Mouse (Mus musculus) kidney, postnatal 36 days (tissue): ENCODE measurements around the gene Ly6g6f.
"Not testable (repeated sequence)": the region's sequence is repeated elsewhere in the genome, so short reads cannot be mapped to it uniquely, and the experiment has no call there.

ENCODE experiments used
- DNase-seq, 2 experiments: peaks; one replicate each; pipeline ENCODE4 v3.0.0; 2021 to 2022; ENCODE audit warnings: mixed read lengths in 2 of 2

The Ly6g6f gene

GRCm38 (mm10) chr17:35085208-35085865, at the start of gene Ly6g6f:
Ly6g6f (minus strand) TSS chr17:35085610.
- no peak for DNase-seq

DNA sequence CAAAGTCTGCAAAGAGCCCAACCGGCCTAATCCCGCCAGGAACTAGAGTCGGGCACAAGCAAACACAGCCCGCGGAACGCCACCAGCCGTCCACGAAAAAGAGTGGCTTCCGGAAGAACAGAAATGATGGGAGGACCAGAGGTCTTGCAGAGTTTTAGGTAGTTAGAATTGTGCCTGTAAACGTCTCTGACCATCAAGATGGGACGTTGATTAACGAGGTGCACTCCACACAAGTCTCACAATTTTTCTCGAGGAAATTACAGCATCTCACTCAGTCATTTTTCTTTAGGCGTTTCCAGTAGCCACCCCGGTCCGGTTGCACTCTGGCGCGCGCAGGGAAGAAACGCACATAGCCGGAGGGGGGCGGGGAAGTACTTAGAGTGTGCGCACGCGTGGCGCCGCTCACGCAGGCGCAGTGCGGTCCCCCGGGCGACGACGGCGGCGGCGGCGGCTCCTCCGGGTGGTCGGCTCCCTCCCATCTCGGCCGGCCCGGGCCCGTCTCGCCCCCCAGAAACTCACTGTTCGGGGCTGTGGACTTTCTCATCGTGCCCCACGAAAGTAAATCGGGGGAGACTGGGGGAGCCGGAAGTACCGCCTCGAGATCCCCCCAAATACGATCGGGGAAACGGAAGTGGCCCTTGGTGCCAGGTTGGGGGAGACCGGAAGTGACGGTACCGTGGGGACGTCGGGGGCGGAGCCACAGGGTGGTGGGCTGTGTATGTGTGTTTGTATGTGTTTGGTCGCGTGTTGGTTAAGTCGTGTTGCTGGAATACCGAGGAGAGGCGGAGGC, 49.6 kb upstream of the Ly6g6f start, which contains the start of gene Bag6:
Bag6 (plus strand) TSS at position 378 of the 790 bp plus-strand sequence.
- DNase-seq = peak; percentile 94 to 97

GRCm38 (mm10) chr17:35133517-35133916, 48.1 kb upstream of the Ly6g6f start:
- DNase-seq = no peak

GRCm38 (mm10) chr17:35132174-35132560, 46.8 kb upstream of the Ly6g6f start:
- no peak for DNase-seq

DNA sequence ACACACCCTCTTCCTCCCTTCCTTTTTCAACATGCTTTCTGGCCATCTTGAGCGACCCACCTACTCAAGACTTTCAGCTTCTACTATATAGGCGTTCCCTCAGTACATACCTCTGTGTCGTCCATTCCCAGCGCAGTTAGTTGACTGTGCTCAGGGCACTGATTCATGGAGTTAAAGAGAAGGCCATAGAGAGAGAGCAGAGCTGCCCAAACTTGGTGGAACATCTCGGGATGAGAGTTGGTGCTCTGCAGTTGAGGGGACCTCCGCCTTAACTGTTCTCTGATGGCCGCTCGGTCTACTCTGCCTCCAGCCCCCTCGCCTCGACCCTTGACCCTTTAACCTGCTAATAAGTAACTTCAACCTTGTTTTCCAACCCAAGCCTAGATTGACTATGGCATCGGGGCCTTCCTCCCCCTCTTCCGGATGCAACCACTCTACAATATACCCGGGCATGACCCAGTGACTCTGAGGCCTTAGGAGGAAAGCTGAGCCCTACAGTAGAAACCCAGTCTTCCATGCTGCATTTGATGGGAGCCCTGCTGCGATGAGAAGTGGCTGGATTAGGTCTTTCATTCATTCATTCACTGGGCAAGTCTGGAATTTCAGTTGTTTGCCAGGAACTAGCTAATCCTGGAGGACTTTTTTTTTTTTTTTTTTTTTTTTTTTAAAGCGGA, 46.2 kb upstream of the Ly6g6f start, which contains the start of gene Apom:
Apom (minus strand) TSS at position 551 of the 674 bp plus-strand sequence.
- peak; percentile 41 to 52 for DNase-seq

GRCm38 (mm10) chr17:35131038-35131437, 45.6 kb upstream of the Ly6g6f start:
- no peak for DNase-seq

- no peak for DNase-seq
These were observed 43.6 kb upstream of the Ly6g6f start for GRCm38 (mm10) chr17:35128996-35129395.

GRCm38 (mm10) chr17:35127017-35127416, 41.6 kb upstream of the Ly6g6f start:
- no peak for DNase-seq

GRCm38 (mm10) chr17:35126206-35126611, 40.8 kb upstream of the Ly6g6f start, which contains the start of gene D17H6S53E:
D17H6S53E (plus strand) TSS chr17:35126373.
- DNase-seq = peak; percentile 74 to 88

GRCm38 (mm10) chr17:35125578-35125977, 40.2 kb upstream of the Ly6g6f start:
- peak in 1 of 2 experiments; percentile 17 for DNase-seq

- no peak for DNase-seq
These were observed 39.7 kb upstream of the Ly6g6f start for GRCm38 (mm10) chr17:35125081-35125480.

DNA sequence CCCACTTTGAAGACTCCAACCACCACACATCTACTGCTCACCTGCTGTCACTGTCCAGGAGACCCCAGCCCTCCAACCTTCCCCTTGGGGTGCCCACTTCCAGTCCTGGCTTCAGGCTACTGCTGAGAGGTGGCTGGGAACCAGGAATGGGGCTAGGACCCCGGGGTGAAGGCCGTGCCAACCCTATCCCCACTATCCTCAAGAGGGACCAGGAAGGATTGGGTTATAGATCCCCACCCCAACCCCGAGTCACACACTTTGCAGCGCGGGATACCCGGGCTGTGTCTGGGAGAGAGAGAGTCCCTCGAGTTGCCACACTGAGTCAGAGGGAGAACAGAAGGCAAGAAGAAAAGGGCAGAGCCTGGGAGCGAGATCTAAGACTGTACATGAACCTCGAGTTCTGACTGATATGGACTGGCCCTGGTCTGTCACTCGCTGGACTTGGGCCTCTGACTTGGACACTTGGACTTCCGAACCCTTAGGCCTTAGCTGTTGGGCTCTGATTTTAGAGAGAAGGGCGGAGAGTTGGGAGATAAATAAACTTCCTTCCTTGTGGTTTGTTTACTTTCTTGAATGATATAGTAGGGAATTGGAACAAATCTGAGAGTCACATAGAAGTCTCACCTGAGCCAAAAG, 39.0 kb upstream of the Ly6g6f start:
- DNase-seq = peak; percentile 48 to 56

- not testable (repeated sequence) for DNase-seq
These were observed 37.9 kb upstream of the Ly6g6f start for GRCm38 (mm10) chr17:35123287-35123686.

DNA sequence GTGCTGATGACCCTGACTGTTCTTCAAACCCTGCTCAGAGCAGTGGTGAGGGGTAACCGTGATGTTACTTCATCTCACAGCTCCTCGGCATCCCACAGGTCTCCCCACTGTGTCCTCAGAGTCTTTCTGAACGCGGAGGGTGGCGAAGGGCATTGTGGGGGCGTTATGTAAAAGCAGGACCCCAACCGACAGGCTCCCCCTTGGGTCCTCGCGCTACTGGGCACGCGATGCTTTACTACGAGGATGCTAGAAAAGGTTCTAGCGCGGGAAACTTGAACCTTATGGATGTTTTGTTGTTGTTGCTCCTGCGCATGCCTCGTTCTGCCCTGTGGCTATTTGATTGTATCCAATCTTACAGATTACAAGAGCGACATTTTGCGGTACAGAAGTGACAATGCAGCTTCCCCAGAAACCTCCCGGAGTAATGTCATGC, 36.5 kb upstream of the Ly6g6f start, which contains the start of gene Csnk2b:
Csnk2b (minus strand) TSS at position 183 of the 433 bp plus-strand sequence.
- peak; percentile 66 for DNase-seq

DNA sequence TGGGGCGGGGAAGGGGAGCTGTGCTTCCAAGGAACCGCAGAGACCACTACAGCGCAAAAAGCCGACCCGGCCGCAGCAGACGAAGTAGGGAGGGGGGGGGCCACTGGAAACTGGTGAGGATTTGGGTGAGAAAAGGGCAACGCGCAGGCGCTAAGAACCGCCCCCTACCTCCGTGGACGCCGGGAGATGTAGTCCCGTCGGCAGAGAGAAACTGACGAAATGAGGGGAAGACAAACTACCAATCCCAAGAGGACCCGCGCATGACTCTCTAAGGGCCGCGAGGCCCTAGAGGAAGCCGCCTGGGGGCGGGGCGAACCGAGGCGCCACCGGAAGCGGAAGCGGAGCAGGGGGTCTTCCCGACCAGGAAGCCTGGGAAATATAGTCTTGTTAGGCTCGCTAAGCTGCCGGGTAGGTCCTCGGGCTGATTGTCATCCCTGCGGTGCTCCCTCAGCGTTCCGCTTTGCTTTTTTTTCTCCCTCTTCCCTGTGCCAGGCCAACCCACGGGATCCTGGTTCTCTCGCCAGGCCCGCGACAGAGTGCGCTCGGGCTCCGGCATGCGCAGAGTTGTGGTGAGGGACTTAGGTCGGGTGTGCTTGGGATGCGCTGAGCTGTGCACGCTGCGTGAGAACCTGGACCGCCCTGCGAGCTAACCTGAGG, 35.9 kb upstream of the Ly6g6f start, which contains the start of gene Gpank1:
Gpank1 (plus strand) TSS at position 313 of the 657 bp plus-strand sequence.
- DNase-seq = peak; percentile 98 to 99

DNA sequence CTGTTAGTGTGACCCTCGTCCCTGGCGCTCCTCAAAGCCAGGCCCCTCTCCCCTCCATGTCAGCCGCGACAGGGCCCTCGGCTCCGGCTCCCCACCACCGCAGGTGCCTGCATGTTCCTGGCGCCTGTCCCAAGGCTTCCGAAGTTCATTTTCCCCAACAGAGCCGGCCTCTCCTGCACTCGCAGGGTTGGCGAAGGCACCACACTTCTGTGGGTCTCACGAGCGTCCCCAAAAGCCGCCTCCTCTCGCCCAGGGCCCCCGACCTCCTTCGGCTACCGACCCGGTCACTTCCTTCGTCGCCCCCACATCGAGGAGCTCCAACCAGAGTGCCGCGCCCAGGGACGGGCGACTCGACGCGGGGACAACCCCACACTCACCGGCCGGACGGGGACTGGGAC, 35.3 kb upstream of the Ly6g6f start:
- peak; percentile 44 to 78 for DNase-seq

DNA sequence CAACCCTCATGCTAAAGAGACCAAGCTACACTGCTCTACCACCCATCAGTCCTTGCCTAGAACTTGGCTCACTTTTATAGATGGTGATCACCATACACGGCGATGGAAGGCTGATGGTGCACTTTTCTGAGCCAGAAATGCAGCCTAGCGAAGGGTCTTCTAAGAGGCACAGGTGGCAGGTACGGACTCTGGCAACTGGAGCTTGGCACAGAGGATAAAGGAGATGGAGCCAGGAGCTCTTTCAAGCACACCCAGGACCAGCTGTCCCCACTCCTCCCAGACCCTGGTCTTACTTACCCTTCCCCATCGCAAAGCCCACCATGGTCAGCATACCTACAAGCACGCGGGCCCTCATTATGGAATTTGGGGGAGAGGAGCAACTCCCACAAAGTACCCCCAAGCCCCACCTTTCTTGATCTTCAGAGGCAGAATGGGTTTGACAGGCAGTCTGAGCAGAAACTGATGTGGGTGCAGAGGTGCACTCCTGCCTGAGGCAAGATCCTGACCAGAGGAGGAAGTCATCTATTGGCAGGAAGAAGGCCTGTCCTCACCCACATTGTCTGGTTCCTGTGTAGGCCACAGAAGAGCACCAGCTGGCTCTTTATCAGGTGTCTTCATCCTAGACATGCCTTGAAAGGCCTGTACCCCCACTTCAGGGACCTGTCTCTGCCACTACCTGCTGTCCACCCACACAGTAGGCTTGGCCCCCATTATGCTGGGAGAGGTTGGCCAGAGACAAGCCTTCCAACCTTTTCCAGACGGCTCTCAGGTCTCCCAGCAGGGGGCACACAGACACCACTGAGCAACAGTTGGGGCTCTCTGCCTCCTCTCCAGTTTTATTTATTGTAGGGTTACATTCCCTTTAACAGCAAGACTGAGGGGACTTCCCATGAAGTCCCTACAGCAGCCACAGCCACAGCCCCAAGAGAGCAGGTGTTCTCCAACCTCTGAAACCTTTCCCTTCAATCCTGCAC, 29.9 kb upstream of the Ly6g6f start, which contains the start of gene Ly6g5b:
Ly6g5b (minus strand) TSS at position 383 of the 974 bp plus-strand sequence.
- DNase-seq = peak in 1 of 2 experiments; percentile 70

DNA sequence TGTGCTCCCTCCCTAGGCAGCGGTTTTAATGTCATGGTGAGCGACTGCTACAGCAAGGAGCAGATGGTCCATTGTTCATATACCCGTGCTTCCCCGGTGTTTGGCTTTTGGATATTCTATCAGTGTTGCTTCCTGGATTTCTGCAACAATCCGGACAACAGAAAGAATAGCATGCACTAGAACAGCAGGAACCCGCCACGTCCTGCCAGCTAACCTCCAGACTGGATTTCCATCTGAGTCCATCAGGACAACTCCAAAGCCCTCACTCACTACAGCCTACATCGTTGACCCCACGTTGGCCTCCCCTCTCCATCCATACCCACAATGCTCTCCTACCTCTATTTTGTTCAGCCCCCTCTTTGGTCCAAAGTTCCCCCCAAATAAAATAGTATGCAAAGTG, 26.4 kb upstream of the Ly6g6f start:
- no peak for DNase-seq

- no peak for DNase-seq
These were observed 22.7 kb upstream of the Ly6g6f start, which contains the start of gene Ly6g5c for GRCm38 (mm10) chr17:35108097-35108496. Ly6g5c (plus strand) TSS chr17:35108279.

- DNase-seq = no peak
These were observed 21.1 kb upstream of the Ly6g6f start for GRCm38 (mm10) chr17:35106522-35106921.
